ENCODE assay signal across 10 mouse cellular contexts in genomic region chr1:165633345-165633744, GRCm38 (mm10). TPM values are rescaled to one million over a fixed set of nuclear protein-coding genes. Genes with fewer than 3 reads are reported as not detected.
DNase-seq lines count a peak whose midpoint lies in the region; ATAC-seq and TF ChIP-seq lines count a peak whose summit lies in the region.
"Had no signal": no experiment of that assay in that cellular context is flagged by ENCODE, and none has a peak within 500 bp of the region (broad histone marks: within the 10 kb centered on the region; RNA-seq: fewer than 3 reads in every experiment).

No protein-coding gene starts in this region.

- peak overlapping the region; percentile 82 for H3K4me3 ChIP-seq in lung, embryonic 16.5 days (ENCODE audit: low read length)
- H3K4me3 ChIP-seq in forebrain, embryonic 12.5 days (replicated peaks), result peak overlapping the region; percentile 85
- H3K4me3 ChIP-seq in limb, embryonic 13.5 days, result peak overlapping the region; percentile 80
- H3K4me3 ChIP-seq in stomach, embryonic 16.5 days (replicated peaks; ENCODE audit: low read length), result peak overlapping the region; percentile 77
- no peak overlapping the region for H3K4me3 ChIP-seq in thymus, adult 2 months (ENCODE audit: control insufficient read depth, insufficient read depth, low read length)

- peaks cover 46% of the 10 kb centered on the region for H3K4me1 ChIP-seq in lung, embryonic 16.5 days (replicated peaks; ENCODE audit: control insufficient read depth, insufficient read depth, low read length)
- peaks cover 41% of the 10 kb centered on the region for H3K4me1 ChIP-seq in forebrain, embryonic 12.5 days
- H3K4me1 ChIP-seq in limb, embryonic 13.5 days, result peaks cover 48% of the 10 kb centered on the region
- peaks cover 32% of the 10 kb centered on the region for H3K4me1 ChIP-seq in stomach, embryonic 16.5 days (ENCODE audit: control insufficient read depth, insufficient read depth, low read length)
- H3K4me1 ChIP-seq in thymus, adult 2 months (replicated peaks; ENCODE audit: control insufficient read depth, insufficient read depth, low read length), result peaks cover 6% of the 10 kb centered on the region; the same call in 1 of the 2 replicates

- ATAC-seq in lung, embryonic 16.5 days (ENCODE audit: low read depth), result no peak
- ATAC-seq in forebrain, embryonic 12.5 days (ENCODE audit: low FRiP score), result no peak
- ATAC-seq in limb, embryonic 13.5 days (ENCODE audit: low FRiP score, low read depth), result no peak
- ATAC-seq in stomach, embryonic 16.5 days (ENCODE audit: insufficient read depth, low FRiP score), result no peak

- peak overlapping the region; percentile 71 for H3K4me2 ChIP-seq in lung, embryonic 16.5 days (ENCODE audit: low read depth, low read length)
- peak overlapping the region; percentile 69 for H3K4me2 ChIP-seq in forebrain, embryonic 12.5 days
- peak overlapping the region; percentile 68 for H3K4me2 ChIP-seq in limb, embryonic 13.5 days (replicated peaks)
- peak overlapping the region; percentile 67 for H3K4me2 ChIP-seq in stomach, embryonic 16.5 days (ENCODE audit: low read depth, low read length)

- no peak for TF ChIP-seq CTCF in thymus, adult 2 months (IDR thresholded peaks at IDR 0.05; ENCODE audit: borderline replicate concordance, control insufficient read depth, extremely low read depth, insufficient read depth, low read length, poor library complexity)

- H3K9me3 ChIP-seq in lung, embryonic 16.5 days (ENCODE audit: control insufficient read depth, low read length), result no peaks in the 10 kb centered on the region
- no peaks in the 10 kb centered on the region for H3K9me3 ChIP-seq in forebrain, embryonic 12.5 days
- H3K9me3 ChIP-seq in limb, embryonic 13.5 days, result no peaks in the 10 kb centered on the region
- no peaks in the 10 kb centered on the region for H3K9me3 ChIP-seq in stomach, embryonic 16.5 days (replicated peaks; ENCODE audit: control insufficient read depth, low read length)

- no peak for TF ChIP-seq POLR2A in thymus, adult 2 months (IDR thresholded peaks at IDR 0.05; ENCODE audit: control insufficient read depth, extremely low read depth, insufficient read depth, low read length, poor library complexity)

- WGBS in lung, embryonic 16.5 days, result 2% methylated on average over 12 of the region's 12 CpGs
- WGBS in forebrain, embryonic 12.5 days, result 3% methylated on average over 12 of the region's 12 CpGs
- under 1% methylated on average over 12 of the region's 12 CpGs for WGBS in limb, embryonic 13.5 days
- 5% methylated on average over 12 of the region's 12 CpGs for WGBS in stomach, embryonic 16.5 days
- 59% methylated on average over 12 of the region's 12 CpGs for WGBS in thymus, adult 2 months

- H3K9ac ChIP-seq in lung, embryonic 16.5 days (ENCODE audit: low read length), result peak overlapping the region; percentile 88
- peak overlapping the region; percentile 86 for H3K9ac ChIP-seq in forebrain, embryonic 12.5 days
- H3K9ac ChIP-seq in limb, embryonic 13.5 days, result peak overlapping the region; percentile 87
- peak overlapping the region; percentile 91 for H3K9ac ChIP-seq in stomach, embryonic 16.5 days (ENCODE audit: low read length)

- no peaks in the 10 kb centered on the region for H3K36me3 ChIP-seq in lung, embryonic 16.5 days (ENCODE audit: control insufficient read depth, insufficient read depth, low read length)
- 0 out of 2 replicates have a peak, but pooled peaks cover 5% of the 10 kb centered on the region for H3K36me3 ChIP-seq in forebrain, embryonic 12.5 days (replicated peaks)
- H3K36me3 ChIP-seq in limb, embryonic 13.5 days, result no peaks in the 10 kb centered on the region
- H3K36me3 ChIP-seq in stomach, embryonic 16.5 days (ENCODE audit: control insufficient read depth, insufficient read depth, low read length), result no peaks in the 10 kb centered on the region
- no peaks in the 10 kb centered on the region for H3K36me3 ChIP-seq in thymus, adult 2 months (ENCODE audit: control insufficient read depth, insufficient read depth, low read length)

- peak overlapping the region; percentile 98 for H3K27ac ChIP-seq in lung, embryonic 16.5 days (ENCODE audit: low read length)
- H3K27ac ChIP-seq in forebrain, embryonic 12.5 days, result no peak overlapping the region
- H3K27ac ChIP-seq in limb, embryonic 13.5 days, result peak overlapping the region; percentile 96; the same call in 1 of the 2 replicates
- peak overlapping the region; percentile 96; the same call in 1 of the 2 replicates for H3K27ac ChIP-seq in stomach, embryonic 16.5 days (ENCODE audit: low read length)
- no peak overlapping the region for H3K27ac ChIP-seq in thymus, adult 2 months (ENCODE audit: control insufficient read depth, insufficient read depth, low read length)

- H3K27me3 ChIP-seq in lung, embryonic 16.5 days (ENCODE audit: control insufficient read depth, insufficient read depth, low read depth, low read length), result no peaks in the 10 kb centered on the region
- no peaks in the 10 kb centered on the region for H3K27me3 ChIP-seq in forebrain, embryonic 12.5 days
- no peaks in the 10 kb centered on the region for H3K27me3 ChIP-seq in limb, embryonic 13.5 days
- H3K27me3 ChIP-seq in stomach, embryonic 16.5 days (ENCODE audit: control insufficient read depth, insufficient read depth, low read length), result no peaks in the 10 kb centered on the region
- H3K27me3 ChIP-seq in thymus, adult 2 months (ENCODE audit: control insufficient read depth, insufficient read depth, low read length), result peaks cover 2% of the 10 kb centered on the region; the same call in 1 of the 2 replicates

- no peak for DNase-seq in lung, postnatal 14 days
- no peak for DNase-seq in thymus, adult 2 months
- no peak for DNase-seq in adrenal gland, postnatal 36 days
- DNase-seq: adrenal gland, postnatal 10 days; gastrocnemius, postnatal 36 days; right cerebral cortex, adult 18-20 months had no signal

RNA-seq across cellular contexts. Expression of gene Mpzl1, which starts 1.0 kb away (rescaled TPM):
- polyA plus RNA-seq in lung, embryonic 16.5 days (2015; fragmentation: Nextera tagmentation; extraction: Ambion mirVana), result 176 and 183 TPM in 2 replicates
- polyA plus RNA-seq in forebrain, embryonic 12.5 days (2016; fragmentation: Nextera tagmentation; extraction: Ambion mirVana), result 125 and 126 TPM in 2 replicates
- polyA plus RNA-seq in limb, embryonic 13.5 days (2015; fragmentation: Nextera tagmentation; extraction: Ambion mirVana), result 196 TPM in 2 replicates
- polyA plus RNA-seq in stomach, embryonic 16.5 days (2015; fragmentation: Nextera tagmentation; extraction: Ambion mirVana), result 140 and 149 TPM in 2 replicates
- 4.6 and 5.9 TPM in 2 replicates for polyA plus RNA-seq in thymus, adult 2 months (2012; rRNA removed)
- total RNA-seq in adrenal gland, postnatal 36 days (2021), result 10 to 100 TPM; 22.7 to 30.8 TPM

Comparison
In these comparisons a context has a peak if more than half of its experiments do, and no peak if none do; other contexts are left out.
1. H3K27ac ChIP-seq: peak in lung, embryonic 16.5 days (single experiment), limb, embryonic 13.5 days (single experiment) and stomach, embryonic 16.5 days (single experiment); none in forebrain, embryonic 12.5 days (single experiment) and thymus, adult 2 months (single experiment).
2. RNA of gene Mpzl1, which starts 1.0 kb away (polyA plus RNA-seq): 196 TPM in limb, embryonic 13.5 days, 176 to 183 TPM in lung, embryonic 16.5 days, 140 to 149 TPM in stomach, embryonic 16.5 days and 125 to 126 TPM in forebrain, embryonic 12.5 days; 4.6 to 5.9 TPM in thymus, adult 2 months; every median in the first group is over 10 times any median in the second.
3. Peak in every context shown above with its lines, with median percentiles within 50 percentile points of each other: H3K4me2 ChIP-seq and H3K9ac ChIP-seq.